Mouse (Mus musculus) heart, postnatal 0 days (tissue): Measurements from ENCODE around the gene Galnt5. TPM values are rescaled to one million over a fixed set of nuclear protein-coding genes. Genes with fewer than 3 reads are reported as not detected.

ENCODE experiments used
- ATAC-seq: fragments of 200-750 bp; cut with Nextera tagmentation; 2 replicates; pipeline ENCODE4 v1.8.0; 2017; ENCODE audit warnings: low read depth, moderate number of reproducible peaks, moderate library complexity; ENCODE audit not compliant: insufficient read depth
- DNase-seq: peaks from one replicate; pipeline ENCODE4 v3.0.0-alpha.2; 2016; ENCODE audit warnings: low spot score
- H3K27ac ChIP-seq: fragments of 300-500 bp; sonication (generic); 2 replicates; pipeline ENCODE4 v1.5.1; 2014; ENCODE audit warnings: low read depth, mild to moderate bottlenecking
- H3K27me3 ChIP-seq: fragments of 300-500 bp; sonication (generic); 2 replicates; pipeline ENCODE4 v1.6.1; 2014; ENCODE audit warnings: low read length, mixed read lengths; ENCODE audit not compliant: control insufficient read depth, insufficient read depth
- H3K36me3 ChIP-seq: fragments of 300-500 bp; sonication (generic); replicated peaks from 2 replicates; pipeline ENCODE4 v1.6.1; 2014; ENCODE audit warnings: low read length, mixed read lengths; ENCODE audit not compliant: control insufficient read depth, insufficient read depth
- H3K4me1 ChIP-seq: fragments of 300-500 bp; sonication (generic); 2 replicates; pipeline ENCODE4 v1.6.1; 2014; ENCODE audit warnings: antibody characterized with exemption; ENCODE audit not compliant: control insufficient read depth, insufficient read depth
- H3K4me2 ChIP-seq: fragments of 300-500 bp; sonication (generic); 2 replicates; pipeline ENCODE4 v1.6.1; 2014; ENCODE audit warnings: low read depth, mild to moderate bottlenecking, low read length, moderate library complexity
- H3K4me3 ChIP-seq: fragments of 300-500 bp; sonication (generic); 2 replicates; pipeline ENCODE4 v1.5.1; 2014; ENCODE audit warnings: low read depth, low read length
- H3K9ac ChIP-seq: fragments of 300-500 bp; sonication (generic); replicated peaks from 2 replicates; pipeline ENCODE4 v1.6.1; 2014; ENCODE audit warnings: low read depth, low read length, mixed read lengths
- H3K9me3 ChIP-seq: fragments of 300-500 bp; sonication (generic); replicated peaks from 2 replicates; pipeline ENCODE4 v1.6.1; 2016; ENCODE audit warnings: low read length; ENCODE audit not compliant: control insufficient read depth
- CTCF ChIP-seq: IDR thresholded peaks from 2 replicates; pipeline ENCODE4 v1.5.1; 2016; ENCODE audit warnings: antibody characterized with exemption, control low read depth, low read depth
- EP300 ChIP-seq: IDR thresholded peaks from 2 replicates; pipeline ENCODE4 v1.6.1; 2016; ENCODE audit warnings: antibody characterized with exemption, low read depth
- WGBS: fragments of 180-500 bp; shearing (Covaris S2); extraction: QIAGEN DNeasy Blood & Tissue Kit; methylation state at CpG from one replicate; pipeline ENCODE4 v1.1.7; 2014; 5-methylcytosine and 5-hydroxymethylcytosine counted together
- polyA plus RNA-seq: library from polyadenylated mRNA; unstranded; fragments of >200 nt; fragmentation: Nextera tagmentation; extraction: Ambion mirVana; gene quantifications from 2 replicates; pipeline ENCODE4 v1.2.1, GENCODE M21; 2015
- total RNA-seq: library from RNA; depleted of rRNA; stranded (reverse); fragments of >200 nt; gene quantifications from 2 replicates; pipeline ENCODE4 v1.2.3, GENCODE M21; 2014; ENCODE audit warnings: low replicate concordance; rRNA removed

Gene Galnt5
- total and polyA plus RNA-seq, 2 experiments from 2014 or later = 0.27 to 0.73 TPM

- H3K27me3 ChIP-seq = no peaks in the 10 kb centered on the region
- ATAC-seq (no peak), DNase-seq (no peak)
- no peak overlapping the region for H3K27ac ChIP-seq
- WGBS = 81% methylated on average over 1 of the region's 1 CpGs
- no peaks in the 10 kb centered on the region for H3K36me3 ChIP-seq
- no peaks in the 10 kb centered on the region for H3K9me3 ChIP-seq
- H3K9ac ChIP-seq = no peak overlapping the region
- no peak overlapping the region for H3K4me3 ChIP-seq
- no peaks in the 10 kb centered on the region for H3K4me1 ChIP-seq
- TF ChIP-seq CTCF (no peak), EP300 (no peak)
- H3K4me2 ChIP-seq = no peak overlapping the region
Observed at GRCm38 (mm10) chr2:58094818-58095217, 97.1 kb downstream of the Galnt5 start.

Other genes with a start within 250 kb of the Galnt5 start
- gene Ermn, start 55.0 kb downstream of the Galnt5 start, total RNA-seq = not detected in 2 replicates
- gene Ermn, start 55.0 kb downstream of the Galnt5 start, polyA plus RNA-seq = not detected in 2 replicates
- gene Cytip, start 197.6 kb downstream of the Galnt5 start, total RNA-seq = 2.4 TPM in 1 of 2 replicates, not detected in the other
- gene Cytip, start 197.6 kb downstream of the Galnt5 start, polyA plus RNA-seq = 0.27 and 0.49 TPM in 2 replicates